Mouse (Mus musculus): ENCODE measurements around the gene Arl6ip4. TPM values are rescaled to one million over a fixed set of nuclear protein-coding genes. Genes with fewer than 3 reads are reported as not detected.

Arl6ip4 gene
- total RNA-seq, 2 experiments from 2014 or later, result 47.3 to 49.0 TPM

DNA sequence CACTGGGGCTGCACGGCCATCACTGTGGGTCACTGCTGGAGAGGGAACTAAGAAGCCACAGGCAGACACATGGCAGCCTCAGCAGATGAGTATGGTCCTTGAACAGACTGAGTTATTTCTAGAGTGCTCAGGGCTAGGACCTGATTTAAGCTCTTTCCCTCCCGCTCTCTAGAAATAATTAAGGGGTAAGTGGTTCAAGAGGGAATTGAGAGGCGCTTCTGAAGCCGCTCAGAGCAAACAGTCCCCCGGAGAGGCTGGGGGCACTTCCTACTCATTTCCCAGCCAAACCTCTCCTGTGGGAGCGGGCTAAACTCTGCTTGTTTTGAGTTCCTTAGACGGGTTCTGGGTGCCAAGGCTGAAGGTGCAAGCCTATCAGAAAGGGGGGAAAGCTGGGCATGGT lies 35.0 kb downstream of the Arl6ip4 start:
- DNase-seq (ENCODE audit: low spot score in 2 of 2), result no peak

DNA sequence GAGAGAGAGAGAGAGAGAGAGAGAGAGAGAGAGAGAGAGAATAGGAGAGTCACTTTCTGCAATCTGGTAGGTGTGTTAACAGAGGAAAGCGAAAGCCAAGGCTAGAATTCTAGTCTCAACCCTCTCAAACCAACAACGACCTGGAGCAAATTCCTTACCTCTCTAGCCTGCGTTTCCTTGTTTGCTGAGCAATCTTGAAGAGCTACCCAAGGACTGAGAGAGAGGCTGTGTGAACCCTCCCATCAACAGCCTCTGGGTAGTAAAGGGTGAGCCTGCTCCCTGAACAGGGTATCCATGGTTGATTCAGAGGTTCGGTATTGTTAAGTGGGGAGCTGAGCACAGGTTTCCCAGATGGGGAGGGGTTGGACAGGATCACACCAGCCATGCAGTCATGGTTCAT lies 36.8 kb downstream of the Arl6ip4 start:
- no peak for DNase-seq (ENCODE audit: low spot score in 2 of 2)

GRCm38 (mm10) chr5:124155943-124156342 lies 40.1 kb downstream of the Arl6ip4 start:
- DNase-seq (ENCODE audit: low spot score in 2 of 2), result no peak

DNA sequence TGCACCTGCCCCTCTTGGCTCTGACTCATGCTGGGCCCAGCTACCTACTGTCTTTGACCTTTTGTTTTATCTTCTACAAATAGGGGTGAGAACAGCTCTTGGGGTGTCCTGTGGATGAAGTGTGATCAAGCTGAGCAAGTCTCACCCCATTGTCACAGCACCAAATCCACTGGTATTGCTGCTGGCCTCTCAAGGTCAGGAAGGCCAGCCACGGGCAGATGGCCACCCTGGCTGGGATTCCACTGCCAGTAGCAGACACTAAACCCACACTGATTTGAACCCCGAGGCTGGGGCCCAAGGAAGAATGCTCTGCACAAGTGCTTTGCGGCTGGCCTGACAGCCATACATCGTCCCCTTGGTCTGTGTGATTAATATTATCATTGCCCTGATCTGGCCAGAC lies 42.4 kb downstream of the Arl6ip4 start:
- DNase-seq (ENCODE audit: low spot score in 2 of 2), result no peak

DNA sequence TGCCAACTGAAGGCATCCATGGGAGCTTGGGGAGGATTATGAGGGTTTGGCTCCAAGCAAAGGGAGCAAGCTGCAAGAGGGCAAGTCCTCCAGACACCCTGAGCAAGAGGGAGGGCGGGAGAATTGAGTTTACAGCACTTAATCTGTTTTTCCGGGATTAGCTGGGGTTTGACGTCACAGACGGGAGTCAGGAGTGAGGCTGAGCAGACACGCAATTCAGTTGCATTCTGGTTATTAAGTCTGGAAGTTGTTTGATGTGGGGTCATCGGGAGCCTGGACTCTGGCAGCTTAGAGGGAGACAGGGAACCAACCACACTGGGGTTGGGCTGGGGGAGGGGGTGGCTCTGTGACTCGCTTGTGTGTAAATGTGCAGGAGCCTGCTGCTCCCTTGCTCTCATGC lies 43.6 kb downstream of the Arl6ip4 start:
- DNase-seq (ENCODE audit: low spot score in 2 of 2), result no peak

- peak; percentile 43 to 45 for DNase-seq (ENCODE audit: low spot score in 2 of 2)
Observed at GRCm38 (mm10) chr5:124161831-124162230, 45.9 kb downstream of the Arl6ip4 start.

- peak; percentile 72 to 78 for DNase-seq (ENCODE audit: low spot score in 2 of 2)
Observed at GRCm38 (mm10) chr5:124162577-124162976, 46.7 kb downstream of the Arl6ip4 start.

DNA sequence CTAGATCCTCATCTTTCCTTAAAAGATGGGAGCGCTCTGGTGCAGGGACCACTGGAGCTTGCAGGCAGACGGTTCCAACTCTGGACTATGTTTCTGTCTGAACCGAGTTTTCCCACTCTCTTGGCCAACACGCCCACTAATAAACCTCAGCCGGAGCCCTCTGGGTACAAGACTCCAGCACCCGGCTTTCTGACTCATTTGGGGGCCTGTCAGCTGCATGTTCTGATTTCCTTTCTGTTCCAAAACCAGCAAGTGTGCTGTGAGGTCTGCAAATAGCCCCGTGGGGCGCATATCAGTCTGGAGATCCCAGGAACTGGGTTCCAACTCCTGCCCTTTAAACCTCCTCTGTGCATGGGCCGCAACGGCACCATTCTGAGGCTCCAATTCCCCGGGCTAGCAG lies 47.6 kb downstream of the Arl6ip4 start:
- no peak for DNase-seq (ENCODE audit: low spot score in 2 of 2)

GRCm38 (mm10) chr5:124165622-124166570 lies 50.0 kb downstream of the Arl6ip4 start:
- no peak for DNase-seq (ENCODE audit: low spot score in 2 of 2)

DNA sequence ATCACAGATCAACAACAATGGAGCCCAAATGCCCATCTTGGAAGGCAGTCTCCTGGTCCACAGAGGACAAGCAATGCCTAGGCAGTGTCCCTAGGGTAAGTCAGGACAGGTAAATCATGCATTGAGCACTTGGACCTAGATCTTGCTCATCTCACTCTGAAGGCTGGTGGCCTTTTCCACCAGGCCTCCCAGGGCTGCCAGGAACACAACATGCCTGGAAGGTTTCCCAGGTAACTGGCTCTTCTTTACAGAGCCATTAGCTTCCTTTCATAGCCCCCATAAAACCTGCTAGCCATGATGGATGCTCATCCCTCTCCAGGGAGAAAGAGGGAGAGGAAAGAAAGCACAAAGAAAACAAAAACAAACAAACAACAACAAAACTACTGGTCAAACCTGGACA lies 50.9 kb downstream of the Arl6ip4 start:
- DNase-seq (ENCODE audit: low spot score in 2 of 2), result no peak

GRCm38 (mm10) chr5:124167621-124168020 lies 51.7 kb downstream of the Arl6ip4 start:
- DNase-seq (ENCODE audit: low spot score in 2 of 2), result no peak

Other genes with a start within 250 kb of the Arl6ip4 start
- gene Hcar1, start 236.1 kb upstream of the Arl6ip4 start, total RNA-seq (2021), result under 1 TPM; 0.62 to 0.92 TPM
- gene Denr, start 208.9 kb upstream of the Arl6ip4 start, total RNA-seq (2021), result 10 to 100 TPM; 63.2 to 72.6 TPM
- 1 to 10 TPM in 1 of 2 experiments, under 1 TPM in 1; 0.65 to 1.5 TPM for gene Gm43518, start 188.7 kb upstream of the Arl6ip4 start, total RNA-seq (2021)
- 1 to 10 TPM; 2.4 to 2.6 TPM for gene Ccdc62, start 185.4 kb upstream of the Arl6ip4 start, total RNA-seq (2021)
- gene Hip1r, start 142.5 kb upstream of the Arl6ip4 start, total RNA-seq (2021), result 10 to 100 TPM; 61.2 to 63.8 TPM
- 10 to 100 TPM; 35.9 to 41.0 TPM for gene Vps37b, start 83.8 kb upstream of the Arl6ip4 start, total RNA-seq (2021)
- 10 to 100 TPM; 29.3 to 33.3 TPM for gene Abcb9, start 20.3 kb upstream of the Arl6ip4 start, total RNA-seq (2021)
- 10 to 100 TPM; 31.9 to 32.4 TPM for gene Ogfod2, start 3.8 kb upstream of the Arl6ip4 start, total RNA-seq (2021)
- gene Pitpnm2, start 133.7 kb downstream of the Arl6ip4 start, total RNA-seq (2021), result 100 to 1,000 TPM; 172 to 174 TPM
- gene Mphosph9, start 211.9 kb downstream of the Arl6ip4 start, total RNA-seq (2021), result 10 to 100 TPM; 15.0 to 17.8 TPM
- gene 2810006K23Rik, start 212.0 kb downstream of the Arl6ip4 start, total RNA-seq (2021), result 10 to 100 TPM; 13.8 to 15.8 TPM
- 10 to 100 TPM; 95.4 to 99.6 TPM for gene Cdk2ap1, start 247.0 kb downstream of the Arl6ip4 start, total RNA-seq (2021)